Mouse (Mus musculus): ENCODE results near the gene Mrpl21. TPM values are rescaled to one million over a fixed set of nuclear protein-coding genes. Genes with fewer than 3 reads are reported as not detected.

Mrpl21 gene
- total and polyA plus RNA-seq, 3 experiments, result 145 to 159 TPM; not detected in 1

DNA sequence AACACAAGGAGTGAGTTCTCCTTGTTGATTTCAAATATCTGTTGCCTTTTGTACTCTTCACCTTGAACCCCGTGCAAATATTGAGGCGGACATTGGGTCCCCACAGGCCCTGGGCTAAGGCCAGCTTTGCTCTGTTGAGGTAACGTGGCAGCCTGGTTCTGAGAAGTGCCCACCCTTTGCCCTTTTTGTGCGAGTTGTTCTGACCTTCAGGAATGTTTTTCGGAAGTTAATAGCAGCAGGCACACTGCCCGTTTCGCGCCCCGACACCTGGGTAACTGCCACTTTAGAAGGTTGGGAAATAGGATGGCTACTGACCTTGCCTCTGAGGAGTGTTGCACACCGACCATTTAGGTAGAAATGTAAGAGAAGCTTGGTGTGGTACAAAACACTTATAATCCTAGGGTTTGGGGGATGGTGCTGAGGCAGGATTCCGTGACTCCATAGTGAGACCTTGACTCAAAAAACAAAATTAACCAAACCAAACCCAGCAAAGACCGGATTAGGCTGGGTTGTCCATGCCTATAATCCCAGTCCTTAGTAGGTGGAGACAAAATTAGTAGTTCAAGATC, 43.9 kb downstream of the Mrpl21 start:
- Histone ChIP-seq H3K9ac (ENCODE audit: control insufficient read depth, low read depth, low read length, poor library complexity, severe bottlenecking) (no peak overlapping the region), H3K79me2 (ENCODE audit: control insufficient read depth, insufficient read depth, low read length, poor library complexity) (peaks cover 1% of the 10 kb centered on the region), H3K36me3 (ENCODE audit: control insufficient read depth in 1 of 2, insufficient read depth in 2 of 2, low read length in 2 of 2) (peaks cover 0 to 6% of the 10 kb centered on the region in 2 experiments; a peak in 2 of 4 replicates), H3K4me3 (ENCODE audit: control insufficient read depth in 1 of 2, insufficient read depth in 1 of 2, low read depth in 2 of 2, low read length in 2 of 2) (no peak overlapping the region), H3K9me3 (replicated peaks; ENCODE audit: insufficient read depth, low read length) (no peaks in the 10 kb centered on the region), H3K27ac (ENCODE audit: control insufficient read depth, low read depth, low read length) (no peak overlapping the region), H3K27me3 (ENCODE audit: control insufficient read depth in 1 of 2, insufficient read depth in 2 of 2, low read length in 2 of 2) (no peaks in the 10 kb centered on the region), H3K4me1 (ENCODE audit: control insufficient read depth in 1 of 2, insufficient read depth in 2 of 2, low read length in 2 of 2) (peaks cover 0 to 11% of the 10 kb centered on the region in 2 experiments; a peak in 1 of 4 replicates)
- no peak for DNase-seq (ENCODE audit: low read depth, low spot score)
- TF ChIP-seq MXI1 (IDR thresholded peaks at IDR 0.05; ENCODE audit: low read depth, low read length) (no peak), E2F4 (IDR thresholded peaks at IDR 0.05; ENCODE audit: borderline replicate concordance, low read depth, low read length) (no peak), ZNF384 (IDR thresholded peaks at IDR 0.05; ENCODE audit: low read depth, low read length) (no peak), BHLHE40 (IDR thresholded peaks at IDR 0.05; ENCODE audit: borderline replicate concordance, low read depth, low read length) (no peak), ELF1 (IDR thresholded peaks at IDR 0.05; ENCODE audit: low read depth, low read length) (no peak), TAL1 (IDR thresholded peaks at IDR 0.05; ENCODE audit: low read length) (no peak), GATA1 (IDR thresholded peaks at IDR 0.05; ENCODE audit: low read depth, low read length) (no peak), CTCF (IDR thresholded peaks at IDR 0.05 in 2 of 3, conservative IDR thresholded peaks at IDR 0.05 in 1 of 3; ENCODE audit: control insufficient read depth in 1 of 3, insufficient read depth in 1 of 3, low read depth in 2 of 3, low read length in 3 of 3, poor library complexity in 1 of 3, severe bottlenecking in 1 of 3) (no peak)

DNA sequence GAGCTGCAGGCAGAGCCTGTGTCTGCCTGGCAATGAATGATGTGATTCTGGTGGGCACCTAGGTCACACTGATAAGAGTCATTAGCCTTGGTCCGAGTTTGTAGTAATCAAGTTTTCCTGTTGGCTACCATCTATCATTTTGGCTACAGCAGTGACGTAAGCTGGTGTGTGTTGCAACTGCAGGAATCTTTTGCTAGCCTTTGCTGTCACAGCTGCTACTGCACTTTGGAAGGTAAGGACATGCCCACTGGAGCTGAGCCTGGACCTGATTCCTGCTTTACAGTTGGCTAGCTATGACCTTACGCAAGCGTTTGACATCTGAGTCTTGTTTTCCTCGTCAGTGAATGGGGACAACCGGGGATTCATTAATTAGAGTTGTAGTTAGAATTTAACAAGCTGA, 50.5 kb downstream of the Mrpl21 start:
- Histone ChIP-seq H3K36me3 (ENCODE audit: control insufficient read depth in 1 of 2, insufficient read depth in 2 of 2, low read length in 2 of 2) (peaks cover 0 to 22% of the 10 kb centered on the region in 2 experiments; a peak in 2 of 4 replicates), H3K4me3 (ENCODE audit: control insufficient read depth in 1 of 2, insufficient read depth in 1 of 2, low read depth in 2 of 2, low read length in 2 of 2) (no peak overlapping the region), H3K27ac (ENCODE audit: control insufficient read depth, low read depth, low read length) (no peak overlapping the region), H3K79me2 (ENCODE audit: control insufficient read depth, insufficient read depth, low read length, poor library complexity) (no peaks in the 10 kb centered on the region; the same call in 1 of the 2 replicates), H3K4me1 (ENCODE audit: control insufficient read depth in 1 of 2, insufficient read depth in 2 of 2, low read length in 2 of 2) (peaks cover 10 to 23% of the 10 kb centered on the region in 2 experiments), H3K27me3 (ENCODE audit: control insufficient read depth in 1 of 2, insufficient read depth in 2 of 2, low read length in 2 of 2) (no peaks in the 10 kb centered on the region), H3K9me3 (replicated peaks; ENCODE audit: insufficient read depth, low read length) (no peaks in the 10 kb centered on the region), H3K9ac (ENCODE audit: control insufficient read depth, low read depth, low read length, poor library complexity, severe bottlenecking) (no peak overlapping the region)
- no peak for TF ChIP-seq POLR2AphosphoS2 (IDR thresholded peaks at IDR 0.05; ENCODE audit: low read length)
- no peak for TF ChIP-seq RAD21 (IDR thresholded peaks at IDR 0.05; ENCODE audit: low read depth, low read length)
- no peak for TF ChIP-seq TCF12 (IDR thresholded peaks at IDR 0.05; ENCODE audit: low read depth, low read length)
- no peak for TF ChIP-seq GABPA (IDR thresholded peaks at IDR 0.05; ENCODE audit: low read depth, low read length)
- TF ChIP-seq USF1 (IDR thresholded peaks at IDR 0.05; ENCODE audit: low read depth, low read length), result no peak
- no peak for TF ChIP-seq KAT2A (conservative IDR thresholded peaks at IDR 0.05; ENCODE audit: low read depth, low read length)
- no peak for TF ChIP-seq SMC3 (IDR thresholded peaks at IDR 0.05; ENCODE audit: low read depth, low read length)
- TF ChIP-seq ELF1 (IDR thresholded peaks at IDR 0.05; ENCODE audit: low read depth, low read length), result no peak
- TF ChIP-seq CHD2 (IDR thresholded peaks at IDR 0.05; ENCODE audit: low read length), result no peak
- DNase-seq (ENCODE audit: low read depth, low spot score), result no peak
